Mouse (Mus musculus): Measurements from ENCODE around the gene Thrb. TPM values are rescaled to one million over a fixed set of nuclear protein-coding genes. Genes with fewer than 3 reads are reported as not detected.

Gene Thrb
- polyA plus RNA-seq, 1 experiment from 2014 or later: 0.20 TPM

DNA sequence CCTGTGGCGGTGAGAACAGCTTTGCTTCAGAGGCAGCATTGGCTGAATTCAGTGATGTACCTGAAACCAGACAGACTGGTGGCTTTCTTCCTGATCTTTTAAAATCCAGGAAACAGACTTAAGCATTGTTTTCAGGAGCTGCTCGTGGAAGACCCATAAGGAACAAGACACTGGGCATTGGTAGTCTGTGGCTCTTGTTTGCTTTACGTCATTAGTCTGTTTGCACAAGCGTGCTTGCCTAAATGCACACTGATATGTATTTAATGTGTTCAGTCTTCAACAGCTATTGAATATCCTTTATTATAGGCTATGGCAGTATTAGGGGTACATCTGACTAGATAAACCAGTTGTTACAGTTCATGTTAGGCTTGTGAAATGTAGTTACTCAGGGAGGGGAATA is 67.8 kb downstream of the Thrb start:
- no peaks in the 10 kb centered on the region for H3K9me3 ChIP-seq (ENCODE audit: control insufficient read depth, low read length)
- ATAC-seq (ENCODE audit: low FRiP score, low TSS enrichment): no peak
- 95% methylated on average over 4 of the region's 4 CpGs for WGBS
- H3K4me1 ChIP-seq (ENCODE audit: control insufficient read depth, insufficient read depth, low read length): no peaks in the 10 kb centered on the region
- no peak overlapping the region for H3K9ac ChIP-seq (ENCODE audit: low read depth, low read length)
- H3K4me2 ChIP-seq (replicated peaks; ENCODE audit: low read depth, low read length): no peak overlapping the region
- no peaks in the 10 kb centered on the region for H3K27me3 ChIP-seq (ENCODE audit: control insufficient read depth, insufficient read depth, low read length)
- no peak overlapping the region for H3K27ac ChIP-seq (ENCODE audit: low read depth, low read length)
- no peaks in the 10 kb centered on the region for H3K36me3 ChIP-seq (ENCODE audit: control insufficient read depth, insufficient read depth, low read length)
- H3K4me3 ChIP-seq (ENCODE audit: low read length): no peak overlapping the region

DNA sequence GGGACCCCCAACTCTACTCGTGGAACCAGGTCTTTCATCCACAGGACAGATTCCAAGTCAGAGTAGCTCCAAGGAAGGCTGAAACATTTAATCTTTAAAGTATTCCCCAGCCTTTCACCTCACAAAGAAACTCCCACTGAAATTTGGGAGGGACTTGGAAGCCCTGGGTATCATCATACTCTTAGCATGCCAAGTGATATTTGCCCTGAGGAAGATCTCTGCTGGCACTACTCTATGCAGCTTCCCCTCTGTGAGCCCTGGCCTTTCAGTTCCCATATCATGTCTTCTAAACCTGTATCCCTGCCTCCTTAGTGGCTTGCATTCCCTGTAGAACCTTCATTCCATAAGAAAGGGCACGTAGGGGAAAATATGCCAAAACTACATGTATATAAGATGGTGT is 68.8 kb downstream of the Thrb start:
- ATAC-seq (ENCODE audit: low FRiP score, low TSS enrichment): no peak

GRCm38 (mm10) chr14:17731020-17731419 is 71.0 kb downstream of the Thrb start:
- H3K4me1 ChIP-seq (ENCODE audit: control insufficient read depth, insufficient read depth, low read length): no peaks in the 10 kb centered on the region
- H3K36me3 ChIP-seq (ENCODE audit: control insufficient read depth, insufficient read depth, low read length): no peaks in the 10 kb centered on the region
- 20% methylated on average over 2 of the region's 2 CpGs for WGBS
- no peak overlapping the region for H3K4me3 ChIP-seq (ENCODE audit: low read length)
- H3K27me3 ChIP-seq (ENCODE audit: control insufficient read depth, insufficient read depth, low read length): no peaks in the 10 kb centered on the region
- H3K9ac ChIP-seq (ENCODE audit: low read depth, low read length): no peak overlapping the region
- H3K4me2 ChIP-seq (replicated peaks; ENCODE audit: low read depth, low read length): no peak overlapping the region
- ATAC-seq (ENCODE audit: low FRiP score, low TSS enrichment): no peak
- no peak overlapping the region for H3K27ac ChIP-seq (ENCODE audit: low read depth, low read length)
- H3K9me3 ChIP-seq (ENCODE audit: control insufficient read depth, low read length): no peaks in the 10 kb centered on the region

More for the DNA sequence above, 68.8 kb downstream of the Thrb start:
- Histone ChIP-seq H3K27ac (ENCODE audit: low read depth, low read length) (no peak overlapping the region), H3K36me3 (ENCODE audit: control insufficient read depth, insufficient read depth, low read length) (no peaks in the 10 kb centered on the region), H3K4me2 (replicated peaks; ENCODE audit: low read depth, low read length) (no peak overlapping the region), H3K9ac (ENCODE audit: low read depth, low read length) (no peak overlapping the region), H3K27me3 (ENCODE audit: control insufficient read depth, insufficient read depth, low read length) (no peaks in the 10 kb centered on the region), H3K9me3 (ENCODE audit: control insufficient read depth, low read length) (no peaks in the 10 kb centered on the region), H3K4me1 (ENCODE audit: control insufficient read depth, insufficient read depth, low read length) (no peaks in the 10 kb centered on the region), H3K4me3 (ENCODE audit: low read length) (no peak overlapping the region)
- WGBS: 77% methylated on average over 2 of the region's 2 CpGs

- Histone ChIP-seq H3K9me3 (ENCODE audit: control insufficient read depth, low read length) (no peaks in the 10 kb centered on the region), H3K36me3 (ENCODE audit: control insufficient read depth, insufficient read depth, low read length) (no peaks in the 10 kb centered on the region), H3K27me3 (ENCODE audit: control insufficient read depth, insufficient read depth, low read length) (no peaks in the 10 kb centered on the region), H3K4me2 (replicated peaks; ENCODE audit: low read depth, low read length) (no peak overlapping the region), H3K9ac (ENCODE audit: low read depth, low read length) (no peak overlapping the region), H3K4me1 (ENCODE audit: control insufficient read depth, insufficient read depth, low read length) (no peaks in the 10 kb centered on the region), H3K4me3 (ENCODE audit: low read length) (no peak overlapping the region), H3K27ac (ENCODE audit: low read depth, low read length) (no peak overlapping the region)
- ATAC-seq (ENCODE audit: low FRiP score, low TSS enrichment): no peak
- WGBS: 77% methylated on average over 2 of the region's 2 CpGs
These were observed 73.2 kb downstream of the Thrb start for GRCm38 (mm10) chr14:17733077-17733778.

DNA sequence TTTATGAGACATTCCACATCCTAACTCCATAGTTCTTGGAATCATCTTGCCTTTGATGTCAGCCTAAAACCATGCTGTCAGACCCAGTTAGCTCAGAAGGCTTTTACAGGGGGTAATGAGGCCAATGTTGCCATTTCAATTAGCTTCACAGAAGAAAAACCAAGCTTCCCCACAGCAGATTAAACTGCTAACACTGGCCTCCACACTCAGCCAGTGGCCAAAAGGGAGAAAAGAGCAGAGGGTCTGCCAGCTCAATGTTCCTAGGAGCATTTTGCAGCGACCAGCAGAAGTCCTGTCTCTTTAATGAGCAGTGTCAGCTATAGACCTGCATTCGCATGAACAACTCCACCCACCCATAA is 73.7 kb downstream of the Thrb start:
- 43% methylated on average over 2 of the region's 2 CpGs for WGBS
- Histone ChIP-seq H3K9ac (ENCODE audit: low read depth, low read length) (no peak overlapping the region), H3K36me3 (ENCODE audit: control insufficient read depth, insufficient read depth, low read length) (no peaks in the 10 kb centered on the region), H3K9me3 (ENCODE audit: control insufficient read depth, low read length) (no peaks in the 10 kb centered on the region), H3K27me3 (ENCODE audit: control insufficient read depth, insufficient read depth, low read length) (no peaks in the 10 kb centered on the region), H3K4me2 (replicated peaks; ENCODE audit: low read depth, low read length) (no peak overlapping the region), H3K4me3 (ENCODE audit: low read length) (no peak overlapping the region), H3K27ac (ENCODE audit: low read depth, low read length) (no peak overlapping the region), H3K4me1 (ENCODE audit: control insufficient read depth, insufficient read depth, low read length) (no peaks in the 10 kb centered on the region)
- no peak for ATAC-seq (ENCODE audit: low FRiP score, low TSS enrichment)

DNA sequence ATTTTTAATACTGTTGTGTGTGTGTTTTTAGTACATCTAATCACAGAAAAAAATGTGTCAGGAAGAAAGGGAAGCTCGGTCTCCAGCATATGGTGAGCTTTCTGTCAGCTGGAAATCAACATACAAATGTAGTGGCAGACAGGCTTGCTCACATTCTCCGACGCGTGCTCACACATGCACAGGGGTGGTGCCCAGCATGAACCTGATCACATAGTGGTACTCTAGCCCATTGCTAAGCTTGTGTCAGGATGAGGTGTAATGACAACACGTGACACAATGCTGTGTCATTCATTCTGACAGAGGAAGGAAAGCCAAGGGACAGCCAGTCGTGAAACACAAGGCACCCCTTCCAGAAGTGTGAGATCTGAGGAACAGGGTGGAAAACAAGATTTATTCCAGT is 75.4 kb downstream of the Thrb start:
- Histone ChIP-seq H3K27me3 (ENCODE audit: control insufficient read depth, insufficient read depth, low read length) (no peaks in the 10 kb centered on the region), H3K4me1 (ENCODE audit: control insufficient read depth, insufficient read depth, low read length) (no peaks in the 10 kb centered on the region), H3K4me3 (ENCODE audit: low read length) (no peak overlapping the region), H3K9ac (ENCODE audit: low read depth, low read length) (no peak overlapping the region), H3K27ac (ENCODE audit: low read depth, low read length) (no peak overlapping the region), H3K9me3 (ENCODE audit: control insufficient read depth, low read length) (no peaks in the 10 kb centered on the region), H3K36me3 (ENCODE audit: control insufficient read depth, insufficient read depth, low read length) (no peaks in the 10 kb centered on the region), H3K4me2 (replicated peaks; ENCODE audit: low read depth, low read length) (no peak overlapping the region)
- ATAC-seq (ENCODE audit: low FRiP score, low TSS enrichment): no peak
- WGBS: 76% methylated on average over 6 of the region's 6 CpGs

DNA sequence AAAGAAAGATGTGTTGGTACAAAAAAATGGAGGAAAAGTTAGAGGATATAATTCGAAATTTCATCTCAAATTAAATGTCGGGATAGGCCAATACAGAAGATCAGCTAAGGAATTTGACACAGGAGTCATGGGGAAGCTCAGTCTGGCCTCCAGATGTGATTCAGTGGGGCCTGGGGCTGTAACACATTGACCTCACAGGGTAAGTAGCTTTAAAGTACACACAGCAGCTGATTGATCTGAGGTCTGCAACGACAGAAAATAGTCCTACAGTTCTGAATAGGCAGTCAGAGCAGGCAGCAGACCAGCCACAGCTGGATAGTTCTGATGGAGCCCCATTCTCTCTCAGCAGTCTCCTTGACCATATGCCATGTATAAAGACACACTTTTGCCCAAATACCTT is 80.8 kb downstream of the Thrb start:
- WGBS: 49% methylated on average over 3 of the region's 3 CpGs
- no peak overlapping the region for H3K9ac ChIP-seq (ENCODE audit: low read depth, low read length)
- no peak overlapping the region for H3K27ac ChIP-seq (ENCODE audit: low read depth, low read length)
- ATAC-seq (ENCODE audit: low FRiP score, low TSS enrichment): no peak
- H3K4me3 ChIP-seq (ENCODE audit: low read length): no peak overlapping the region
- H3K4me1 ChIP-seq (ENCODE audit: control insufficient read depth, insufficient read depth, low read length): no peaks in the 10 kb centered on the region
- no peaks in the 10 kb centered on the region for H3K27me3 ChIP-seq (ENCODE audit: control insufficient read depth, insufficient read depth, low read length)
- no peak overlapping the region for H3K4me2 ChIP-seq (replicated peaks; ENCODE audit: low read depth, low read length)
- H3K9me3 ChIP-seq (ENCODE audit: control insufficient read depth, low read length): no peaks in the 10 kb centered on the region
- no peaks in the 10 kb centered on the region for H3K36me3 ChIP-seq (ENCODE audit: control insufficient read depth, insufficient read depth, low read length)

GRCm38 (mm10) chr14:17742264-17742663 is 82.2 kb downstream of the Thrb start:
- Histone ChIP-seq H3K27ac (ENCODE audit: low read depth, low read length) (no peak overlapping the region), H3K27me3 (ENCODE audit: control insufficient read depth, insufficient read depth, low read length) (no peaks in the 10 kb centered on the region), H3K36me3 (ENCODE audit: control insufficient read depth, insufficient read depth, low read length) (no peaks in the 10 kb centered on the region), H3K9ac (ENCODE audit: low read depth, low read length) (no peak overlapping the region), H3K4me1 (ENCODE audit: control insufficient read depth, insufficient read depth, low read length) (no peaks in the 10 kb centered on the region), H3K9me3 (ENCODE audit: control insufficient read depth, low read length) (no peaks in the 10 kb centered on the region), H3K4me2 (replicated peaks; ENCODE audit: low read depth, low read length) (no peak overlapping the region), H3K4me3 (ENCODE audit: low read length) (no peak overlapping the region)
- ATAC-seq (ENCODE audit: low FRiP score, low TSS enrichment): no peak
- WGBS: 65% methylated on average over 2 of the region's 2 CpGs

- 74% methylated on average over 9 of the region's 9 CpGs for WGBS
- no peaks in the 10 kb centered on the region for H3K36me3 ChIP-seq (ENCODE audit: control insufficient read depth, insufficient read depth, low read length)
- no peaks in the 10 kb centered on the region for H3K9me3 ChIP-seq (ENCODE audit: control insufficient read depth, low read length)
- no peak for ATAC-seq (ENCODE audit: low FRiP score, low TSS enrichment)
- no peak overlapping the region for H3K4me3 ChIP-seq (ENCODE audit: low read length)
- H3K9ac ChIP-seq (ENCODE audit: low read depth, low read length): no peak overlapping the region
- no peaks in the 10 kb centered on the region for H3K27me3 ChIP-seq (ENCODE audit: control insufficient read depth, insufficient read depth, low read length)
- no peak overlapping the region for H3K27ac ChIP-seq (ENCODE audit: low read depth, low read length)
- H3K4me1 ChIP-seq (ENCODE audit: control insufficient read depth, insufficient read depth, low read length): no peaks in the 10 kb centered on the region
- no peak overlapping the region for H3K4me2 ChIP-seq (replicated peaks; ENCODE audit: low read depth, low read length)
These were observed 83.0 kb downstream of the Thrb start for GRCm38 (mm10) chr14:17742902-17743712.
